Mouse (Mus musculus): ENCODE results near the gene Zfp444. TPM values are rescaled to one million over a fixed set of nuclear protein-coding genes. Genes with fewer than 3 reads are reported as not detected.

The Zfp444 gene
- total and polyA plus RNA-seq, 3 experiments: 16.2 to 24.2 TPM; not detected in 1

DNA sequence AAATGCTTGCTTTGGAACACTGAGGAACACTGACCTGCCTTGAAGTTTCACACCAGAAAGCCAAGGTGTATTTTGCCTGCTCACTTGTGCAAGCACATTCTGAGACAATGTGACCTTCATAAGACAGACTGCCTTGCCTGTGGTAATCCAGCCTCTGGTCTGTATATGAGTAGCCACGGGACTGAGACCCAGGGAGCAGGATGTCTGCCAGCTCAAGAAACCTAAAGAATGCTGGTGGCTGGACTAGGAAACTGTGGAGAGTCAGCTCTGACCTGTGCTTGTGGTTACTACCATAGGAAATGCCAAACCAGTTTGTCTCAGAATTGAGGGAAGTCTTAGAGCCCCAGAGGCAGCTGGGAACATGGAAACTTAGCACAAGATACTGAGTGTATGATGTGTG, 13.4 kb downstream of the Zfp444 start:
- no peaks in the 10 kb centered on the region; a peak in 1 of 4 replicates for H3K4me1 ChIP-seq (ENCODE audit: control insufficient read depth in 1 of 2, insufficient read depth in 2 of 2, low read length in 2 of 2)
- no peaks in the 10 kb centered on the region for H3K36me3 ChIP-seq (ENCODE audit: control insufficient read depth in 1 of 2, insufficient read depth in 2 of 2, low read length in 2 of 2)
- no peak overlapping the region for H3K9ac ChIP-seq (ENCODE audit: control insufficient read depth, low read depth, low read length, poor library complexity, severe bottlenecking)
- H3K27ac ChIP-seq (ENCODE audit: control insufficient read depth, low read depth, low read length): no peak overlapping the region
- no peaks in the 10 kb centered on the region for H3K79me2 ChIP-seq (ENCODE audit: control insufficient read depth, insufficient read depth, low read length, poor library complexity)
- no peaks in the 10 kb centered on the region for H3K9me3 ChIP-seq (replicated peaks; ENCODE audit: insufficient read depth, low read length)
- no peak overlapping the region for H3K4me3 ChIP-seq (ENCODE audit: control insufficient read depth in 1 of 2, insufficient read depth in 1 of 2, low read depth in 2 of 2, low read length in 2 of 2)
- H3K27me3 ChIP-seq (ENCODE audit: control insufficient read depth in 1 of 2, insufficient read depth in 2 of 2, low read length in 2 of 2): no peaks in the 10 kb centered on the region
- no peak for DNase-seq (ENCODE audit: low read depth, low spot score)
- TF ChIP-seq UBTF (IDR thresholded peaks at IDR 0.05; ENCODE audit: borderline replicate concordance, insufficient read depth, low read depth, low read length) (no peak), TCF12 (IDR thresholded peaks at IDR 0.05; ENCODE audit: low read depth, low read length) (no peak), BHLHE40 (IDR thresholded peaks at IDR 0.05; ENCODE audit: borderline replicate concordance, low read depth, low read length) (no peak), ZC3H11A (IDR thresholded peaks at IDR 0.05; ENCODE audit: low read depth, low read length) (no peak), USF1 (IDR thresholded peaks at IDR 0.05; ENCODE audit: low read depth, low read length) (no peak), POLR2AphosphoS5 (IDR thresholded peaks at IDR 0.05; ENCODE audit: borderline replicate concordance, low read depth, low read length) (no peak), NRF1 (IDR thresholded peaks at IDR 0.05; ENCODE audit: insufficient read depth, low read depth, low read length, poor library complexity, severe bottlenecking) (no peak), POLR2A (IDR thresholded peaks at IDR 0.05; ENCODE audit: control insufficient read depth in 1 of 2, insufficient read depth in 1 of 2, low read depth in 1 of 2, low read length in 2 of 2, poor library complexity in 1 of 2) (no peak), CHD1 (IDR thresholded peaks at IDR 0.05; ENCODE audit: low read depth, low read length) (no peak), RAD21 (IDR thresholded peaks at IDR 0.05; ENCODE audit: low read depth, low read length) (no peak), SIN3A (IDR thresholded peaks at IDR 0.05; ENCODE audit: low read length) (no peak), ZNF384 (IDR thresholded peaks at IDR 0.05; ENCODE audit: low read depth, low read length) (no peak), TAL1 (IDR thresholded peaks at IDR 0.05; ENCODE audit: low read length) (no peak), GATA1 (IDR thresholded peaks at IDR 0.05; ENCODE audit: low read depth, low read length) (no peak), ETS1 (IDR thresholded peaks at IDR 0.05; ENCODE audit: low read depth, low read length) (no peak), MAZ (IDR thresholded peaks at IDR 0.05; ENCODE audit: low read depth, low read length) (no peak), KAT2A (conservative IDR thresholded peaks at IDR 0.05; ENCODE audit: low read depth, low read length) (no peak), ZKSCAN1 (IDR thresholded peaks at IDR 0.05; ENCODE audit: low read depth, low read length) (no peak)

DNA sequence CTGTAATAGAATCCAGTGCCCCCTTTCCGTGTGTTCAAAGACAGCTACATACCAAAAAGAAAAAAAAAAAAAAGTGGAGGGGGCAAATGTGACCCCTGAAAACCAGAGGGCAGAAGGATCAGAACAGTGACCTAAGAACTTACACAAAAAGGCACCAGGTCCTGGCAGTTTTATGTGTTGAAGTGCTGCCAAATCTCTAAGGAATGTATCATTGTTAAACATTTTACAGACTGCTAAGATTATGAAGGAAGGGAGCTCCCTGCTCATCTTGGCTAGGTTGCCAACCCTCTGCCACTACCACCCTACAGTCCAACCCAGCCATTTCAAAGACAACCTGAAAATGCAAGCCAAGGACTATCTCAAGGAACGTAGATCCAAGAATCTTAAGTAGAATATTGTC, 14.2 kb downstream of the Zfp444 start:
- no peaks in the 10 kb centered on the region; a peak in 1 of 4 replicates for H3K4me1 ChIP-seq (ENCODE audit: control insufficient read depth in 1 of 2, insufficient read depth in 2 of 2, low read length in 2 of 2)
- H3K9ac ChIP-seq (ENCODE audit: control insufficient read depth, low read depth, low read length, poor library complexity, severe bottlenecking): no peak overlapping the region
- no peaks in the 10 kb centered on the region for H3K9me3 ChIP-seq (replicated peaks; ENCODE audit: insufficient read depth, low read length)
- DNase-seq (ENCODE audit: low read depth, low spot score): no peak
- H3K27ac ChIP-seq (ENCODE audit: control insufficient read depth, low read depth, low read length): no peak overlapping the region
- no peak for TF ChIP-seq NRF1 (IDR thresholded peaks at IDR 0.05; ENCODE audit: insufficient read depth, low read depth, low read length, poor library complexity, severe bottlenecking)
- no peak for TF ChIP-seq E2F4 (IDR thresholded peaks at IDR 0.05; ENCODE audit: borderline replicate concordance, low read depth, low read length)
- TF ChIP-seq UBTF (IDR thresholded peaks at IDR 0.05; ENCODE audit: borderline replicate concordance, insufficient read depth, low read depth, low read length): no peak
- TF ChIP-seq USF1 (IDR thresholded peaks at IDR 0.05; ENCODE audit: low read depth, low read length): no peak
- no peak for TF ChIP-seq GABPA (IDR thresholded peaks at IDR 0.05; ENCODE audit: low read depth, low read length)
- no peak for TF ChIP-seq POLR2AphosphoS2 (IDR thresholded peaks at IDR 0.05; ENCODE audit: low read length)
- TF ChIP-seq MXI1 (IDR thresholded peaks at IDR 0.05; ENCODE audit: low read depth, low read length): no peak
- no peak for TF ChIP-seq RAD21 (IDR thresholded peaks at IDR 0.05; ENCODE audit: low read depth, low read length)
- TF ChIP-seq SMC3 (IDR thresholded peaks at IDR 0.05; ENCODE audit: low read depth, low read length): no peak
- no peak for TF ChIP-seq JUND (IDR thresholded peaks at IDR 0.05; ENCODE audit: low read depth, low read length)
- TF ChIP-seq MAX (IDR thresholded peaks at IDR 0.05; ENCODE audit: low read length): no peak
- H3K36me3 ChIP-seq (ENCODE audit: control insufficient read depth in 1 of 2, insufficient read depth in 2 of 2, low read length in 2 of 2): no peaks in the 10 kb centered on the region
- H3K79me2 ChIP-seq (ENCODE audit: control insufficient read depth, insufficient read depth, low read length, poor library complexity): no peaks in the 10 kb centered on the region
- H3K27me3 ChIP-seq (ENCODE audit: control insufficient read depth in 1 of 2, insufficient read depth in 2 of 2, low read length in 2 of 2): no peaks in the 10 kb centered on the region
- H3K4me3 ChIP-seq (ENCODE audit: control insufficient read depth in 1 of 2, insufficient read depth in 1 of 2, low read depth in 2 of 2, low read length in 2 of 2): no peak overlapping the region
